Mouse (Mus musculus) embryonic fibroblast, embryonic 13.5 days (primary cell): ENCODE measurements around the gene Bin2.

Experiments used
- CTCF ChIP-seq: IDR thresholded peaks from 2 replicates; pipeline ENCODE4 v1.5.1; 2011; ENCODE audit warnings: mild to moderate bottlenecking, control low read depth, low read length, moderate library complexity, borderline replicate concordance; ENCODE audit not compliant: insufficient read depth
- POLR2A ChIP-seq: IDR thresholded peaks from 2 replicates; pipeline ENCODE4 v1.6.1; 2011; ENCODE audit warnings: low read depth, mild to moderate bottlenecking, control low read depth, low read length, moderate library complexity

DNA sequence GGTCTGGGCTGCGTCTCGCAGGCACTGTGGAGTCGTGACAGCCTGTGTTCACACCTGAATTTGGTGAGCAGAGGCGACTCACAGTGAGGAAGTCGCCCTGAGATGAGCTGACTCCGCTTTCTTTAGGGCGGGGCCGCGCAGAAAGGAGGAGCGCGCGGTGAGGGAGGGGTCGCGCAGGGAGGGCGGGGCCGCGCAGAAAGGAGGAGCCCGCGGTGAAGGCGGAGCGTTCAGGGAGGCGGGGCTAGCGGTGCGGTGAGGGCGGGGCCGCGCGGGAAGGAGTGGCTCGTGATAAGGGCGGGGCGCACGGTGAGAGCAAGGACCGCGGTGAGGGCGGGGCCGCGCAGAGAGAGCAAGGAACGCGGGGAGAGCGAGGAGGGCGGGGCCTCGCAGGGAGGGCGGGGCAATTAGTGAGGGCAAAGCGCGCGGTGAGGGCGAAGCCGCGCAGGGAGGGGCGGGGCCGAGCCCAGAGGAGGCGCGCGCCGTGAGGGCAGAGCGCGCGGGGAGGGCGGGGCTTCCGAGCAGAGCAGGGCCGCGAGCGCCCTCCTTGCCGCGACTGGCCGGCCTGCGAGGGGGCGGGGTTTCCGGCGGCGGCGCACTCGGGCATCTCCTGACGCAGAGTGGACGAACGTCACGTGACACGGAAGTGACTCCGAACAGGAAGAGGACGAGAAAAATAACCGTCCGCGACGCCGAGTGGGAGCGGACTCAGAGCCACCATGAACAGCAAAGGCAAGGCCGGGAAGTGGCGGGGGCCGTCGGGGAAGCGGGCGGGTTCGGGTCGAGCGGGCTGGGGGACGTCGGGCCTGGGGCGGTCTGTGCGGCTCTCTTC, 54.1 kb downstream of the Bin2 start, which contains the start of gene Dazap2:
- peak; percentile 97 for TF ChIP-seq POLR2A
- no peak for TF ChIP-seq CTCF
